Mouse (Mus musculus): ENCODE measurements around the gene Galnt13.

DNA sequence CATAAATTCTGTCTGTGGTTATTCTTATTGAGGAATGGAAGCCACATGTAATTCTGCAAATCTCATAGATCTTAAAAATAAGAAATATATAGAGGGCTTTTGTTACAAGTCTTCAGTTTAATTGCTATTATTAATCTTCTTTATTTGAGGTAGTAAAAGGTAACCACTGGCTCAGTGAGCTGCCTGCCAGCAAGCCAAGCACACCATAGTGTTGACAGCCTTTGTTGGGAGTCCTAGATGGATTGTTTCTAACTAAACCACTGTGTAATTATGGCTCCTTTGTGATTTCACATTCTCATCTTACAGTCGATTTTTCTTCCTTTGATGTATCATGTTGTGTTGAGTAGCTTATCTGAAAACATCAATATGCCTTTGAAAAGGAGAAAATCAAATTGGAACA is 405.1 kb downstream of the Galnt13 start:
- TF ChIP-seq CTCF (IDR thresholded peaks at IDR 0.05; ENCODE audit: control insufficient read depth, insufficient read depth, low read length) (no peak), POLR2A (IDR thresholded peaks at IDR 0.05; ENCODE audit: borderline replicate concordance, control insufficient read depth, low read depth, low read length) (no peak)
